8 mouse cellular contexts compared by ENCODE assay signal in genomic region chr12:100276607-100277533, GRCm38 (mm10).
DNase-seq lines count a peak whose midpoint lies in the region; ATAC-seq lines count a peak whose summit lies in the region.

No protein-coding gene starts in this region.

- 28% methylated on average over 20 of the region's 20 CpGs for WGBS in lung, embryonic 15.5 days

- H3K4me3 ChIP-seq in lung, embryonic 15.5 days, result no peak overlapping the region

- ATAC-seq in lung, embryonic 15.5 days (ENCODE audit: borderline replicate concordance, extremely low read depth, low FRiP score, low TSS enrichment), result peak; percentile 53; the same call in 1 of the 2 replicates

- peak overlapping the region; percentile 51 for H3K27ac ChIP-seq in lung, embryonic 15.5 days

- no peak overlapping the region for H3K9ac ChIP-seq in lung, embryonic 15.5 days

- peaks cover 48% of the 10 kb centered on the region for H3K4me1 ChIP-seq in lung, embryonic 15.5 days

- peak; percentile 77 for DNase-seq in layer of hippocampus, adult 9-11 months
- DNase-seq in layer of hippocampus, adult 18-20 months (ENCODE audit: low spot score in 2 of 2), result no peak
- peak; percentile 58 for DNase-seq in adrenal gland, adult 2 months
- peak; percentile 63 to 78 for DNase-seq in gastrocnemius, adult 8-10 months (ENCODE audit: low spot score in 2 of 2)
- peak; percentile 63 for DNase-seq in induced T-regulatory cell, adult 2 months (ENCODE audit: low read depth)
- peak; percentile 69 for DNase-seq in right cerebral cortex, adult 18-20 months
- no peak for DNase-seq in yolk sac, embryonic 10.5 days (ENCODE audit: low spot score)

- H3K4me2 ChIP-seq in lung, embryonic 15.5 days, result no peak overlapping the region

- H3K36me3 ChIP-seq in lung, embryonic 15.5 days, result no peaks in the 10 kb centered on the region

- H3K27me3 ChIP-seq in lung, embryonic 15.5 days, result no peaks in the 10 kb centered on the region

- no peaks in the 10 kb centered on the region for H3K9me3 ChIP-seq in lung, embryonic 15.5 days

Comparison
In these comparisons a context has a peak if more than half of its experiments do, and no peak if none do; other contexts are left out.
1. DNase-seq: peak in layer of hippocampus, adult 9-11 months (single experiment), adrenal gland, adult 2 months (single experiment), gastrocnemius, adult 8-10 months (2 of 2), induced T-regulatory cell, adult 2 months (single experiment) and right cerebral cortex, adult 18-20 months (single experiment); none in layer of hippocampus, adult 18-20 months (0 of 2) and yolk sac, embryonic 10.5 days (single experiment).